Mouse (Mus musculus) mature B cell (primary cell): Measurements from ENCODE around the gene Zfp119b.

ENCODE experiments used
- in situ Hi-C: fragments of 300-500 bp; cut with MboI; formaldehyde crosslinking; loops from 2 replicates; pipeline ENCODE4 v1.14.3; 2019

The Zfp119b gene

GRCm38 (mm10) chr17:55949400-55949799, at the start of gene Zfp119b:
Zfp119b (minus strand) TSS chr17:55949500.
- in situ Hi-C loops = no loop called here

DNA sequence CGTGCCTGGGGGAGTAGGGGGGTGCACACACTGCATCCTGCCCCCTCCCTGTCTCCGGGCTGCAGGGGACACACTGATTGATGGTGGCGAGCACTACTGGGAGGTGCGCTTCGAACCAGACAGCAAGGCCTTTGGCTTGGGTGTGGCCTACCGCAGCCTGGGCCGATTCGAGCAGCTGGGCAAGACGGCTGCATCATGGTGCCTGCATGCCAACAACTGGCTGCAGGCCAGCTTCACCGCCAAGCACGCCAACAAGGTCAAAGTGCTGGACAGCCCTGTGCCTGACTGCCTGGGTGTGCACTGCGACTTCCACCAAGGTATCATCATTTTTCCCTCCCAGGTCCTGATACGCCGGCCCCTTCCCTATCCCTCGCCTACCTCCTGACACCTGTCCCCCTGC, 46.7 kb upstream of the Zfp119b start:
- in situ Hi-C loops = no loop called here

DNA sequence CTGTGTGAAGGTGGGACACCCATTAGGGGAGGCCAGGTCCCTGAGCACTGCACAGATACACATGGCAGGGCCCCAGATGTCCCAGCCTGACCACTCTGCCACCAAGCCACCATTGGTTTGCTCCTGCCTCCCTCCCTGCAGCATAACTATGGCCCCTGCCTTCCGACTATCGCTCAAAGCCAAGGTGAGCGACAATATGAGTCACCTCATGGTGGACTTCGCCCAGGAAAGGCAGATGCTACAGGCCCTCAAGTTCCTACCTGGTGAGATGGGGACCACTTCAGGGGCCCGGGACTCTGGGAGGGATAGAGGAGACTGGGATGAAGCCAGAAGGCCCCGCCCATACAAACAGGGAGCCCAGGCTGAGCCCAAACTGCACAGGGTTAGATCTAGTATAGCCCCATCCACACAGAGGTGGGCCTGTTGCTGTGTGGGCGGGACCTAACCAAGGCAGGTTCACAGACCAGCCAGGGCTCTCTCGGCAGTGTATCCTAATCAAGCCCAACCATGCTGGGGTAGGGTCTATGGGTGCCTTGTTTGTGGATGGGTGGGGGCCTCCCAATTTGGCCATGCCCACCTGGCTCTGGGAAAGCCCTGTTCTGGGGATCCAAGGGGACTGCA, 41.1 kb upstream of the Zfp119b start:
- in situ Hi-C loops = no loop called here

DNA sequence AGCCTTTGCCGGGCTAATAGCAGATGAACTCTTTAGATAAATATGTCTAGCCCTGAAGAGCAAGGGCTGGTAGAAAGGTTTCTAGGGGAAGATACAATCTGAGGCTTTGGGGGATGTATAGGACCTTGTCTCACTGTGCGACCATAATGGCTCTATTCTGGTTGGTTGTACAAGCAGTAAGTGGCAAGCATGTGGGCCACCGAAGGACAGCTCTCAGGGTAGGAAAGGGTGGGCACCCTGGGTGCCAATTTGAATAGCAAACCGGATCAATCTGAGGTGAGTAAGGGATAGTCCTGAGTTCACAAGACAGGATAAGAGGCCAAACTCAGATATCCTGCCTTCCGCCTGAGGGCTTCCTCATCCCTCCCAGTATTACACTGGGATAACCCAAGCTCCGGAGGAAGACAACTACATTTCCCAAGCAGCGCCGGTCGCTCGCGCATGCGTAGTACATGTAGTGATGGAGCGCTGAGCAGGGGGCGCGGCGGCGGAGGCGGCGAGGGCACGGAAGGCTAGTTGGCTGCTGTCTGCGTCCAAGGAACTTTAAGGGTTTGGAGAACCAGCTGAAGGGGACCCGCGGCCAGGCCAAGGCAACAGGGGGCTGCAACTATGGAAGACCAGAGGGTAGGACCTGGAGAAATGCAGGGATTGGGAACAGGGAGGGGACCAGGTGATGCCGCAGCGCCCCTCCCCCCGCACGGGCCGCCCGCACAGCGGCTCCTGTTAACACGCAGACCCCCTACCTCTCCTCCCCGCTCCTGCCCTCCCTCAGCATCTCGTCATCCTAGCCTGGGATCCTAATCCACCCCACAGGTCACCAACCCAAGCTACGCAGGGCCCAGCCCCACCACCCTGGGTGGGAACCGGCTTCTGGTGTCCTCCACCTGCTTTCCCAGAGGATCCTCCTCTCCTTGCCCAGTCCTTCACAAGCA, 37.0 kb upstream of the Zfp119b start, which contains the start of gene Fsd1:
Fsd1 (plus strand) TSS at position 480 of the 932 bp plus-strand sequence.
- in situ Hi-C loops = no loop called here

DNA sequence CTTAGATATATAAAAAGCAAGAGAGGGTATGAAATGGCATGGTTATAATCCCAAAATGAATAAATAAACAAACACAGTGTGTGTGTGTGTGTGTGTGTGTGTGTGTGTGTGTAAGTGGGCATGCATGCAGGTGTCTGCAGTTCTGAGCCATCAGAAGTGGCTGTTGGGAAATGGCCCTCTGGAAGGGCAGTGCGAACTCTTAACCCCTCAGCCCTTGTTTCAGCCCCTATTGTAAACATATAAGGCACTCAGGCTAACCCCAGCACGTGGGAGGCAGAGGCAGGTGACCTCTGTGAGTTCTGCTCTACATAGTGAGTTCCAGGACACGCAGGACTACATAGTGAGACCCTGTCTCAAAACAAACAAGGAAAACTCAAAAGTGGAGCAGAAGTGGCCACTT, 28.0 kb upstream of the Zfp119b start:
- in situ Hi-C loops = no loop called here

GRCm38 (mm10) chr17:55976255-55976862, 27.1 kb upstream of the Zfp119b start:
- in situ Hi-C loops = no loop called here

GRCm38 (mm10) chr17:55971453-55971852, 22.2 kb upstream of the Zfp119b start:
- in situ Hi-C loops = loop anchor here (25.0 kb wide), 1 partner anchor 259 kb away; the partner anchor contains the start of gene Pot1b

DNA sequence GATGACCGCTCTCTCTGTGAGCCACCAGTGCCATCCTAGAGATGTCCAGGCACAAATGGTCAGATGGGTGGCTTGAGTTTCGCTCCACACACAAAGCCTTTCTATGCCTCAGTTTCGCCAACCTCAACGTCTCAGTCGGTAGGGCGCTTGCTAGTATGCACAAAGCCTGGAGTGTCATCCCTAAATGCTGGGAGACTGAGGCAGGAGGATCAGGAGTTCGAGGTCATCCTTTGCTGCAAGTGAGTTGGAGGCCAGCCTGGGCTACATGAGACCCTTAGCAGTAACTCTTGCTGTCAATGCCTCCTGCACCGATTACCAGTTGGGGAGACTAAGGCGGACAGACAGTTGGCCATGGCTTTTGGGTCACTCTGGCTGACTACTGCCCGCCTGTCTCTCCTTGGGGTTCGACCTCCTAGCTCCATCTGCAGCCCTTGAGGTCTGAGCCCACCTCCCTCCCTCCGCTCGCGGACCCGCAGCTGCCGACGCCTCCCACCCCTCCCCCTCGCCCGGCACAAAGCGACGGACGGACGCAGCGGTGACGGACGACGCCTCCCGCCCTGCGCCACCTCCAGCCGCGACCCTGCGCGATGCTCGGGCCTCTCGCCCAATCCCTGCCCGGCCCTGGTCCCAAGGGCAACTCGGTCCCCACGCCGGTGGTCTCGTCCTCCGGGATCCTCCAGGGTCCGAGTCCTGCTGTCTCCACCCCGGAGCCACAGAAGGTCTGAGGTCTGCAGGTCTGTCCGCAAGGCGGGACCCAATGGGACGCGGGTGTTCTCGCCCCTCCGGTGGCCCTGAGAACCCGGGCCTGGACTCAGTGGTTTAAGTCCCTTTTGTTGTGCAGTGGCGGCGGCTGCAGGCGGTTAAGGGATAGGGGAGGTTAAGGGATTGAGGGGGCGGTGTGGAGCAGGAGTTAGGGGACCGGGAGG, 20.9 kb upstream of the Zfp119b start, which contains the start of gene Shd:
Shd (plus strand) TSS at position 502 of the 926 bp plus-strand sequence.
- in situ Hi-C loops = loop anchor here (25.0 kb wide), 1 partner anchor 258 kb away; the partner anchor contains the start of gene Pot1b

GRCm38 (mm10) chr17:55969560-55969959, 20.3 kb upstream of the Zfp119b start:
- in situ Hi-C loops = loop anchor here (25.0 kb wide), 1 partner anchor 257 kb away; the partner anchor contains the start of gene Pot1b

- in situ Hi-C loops = loop anchor here (25.0 kb wide), 1 partner anchor 256 kb away; the partner anchor contains the start of gene Pot1b
Observed at GRCm38 (mm10) chr17:55968210-55968609, 18.9 kb upstream of the Zfp119b start.

DNA sequence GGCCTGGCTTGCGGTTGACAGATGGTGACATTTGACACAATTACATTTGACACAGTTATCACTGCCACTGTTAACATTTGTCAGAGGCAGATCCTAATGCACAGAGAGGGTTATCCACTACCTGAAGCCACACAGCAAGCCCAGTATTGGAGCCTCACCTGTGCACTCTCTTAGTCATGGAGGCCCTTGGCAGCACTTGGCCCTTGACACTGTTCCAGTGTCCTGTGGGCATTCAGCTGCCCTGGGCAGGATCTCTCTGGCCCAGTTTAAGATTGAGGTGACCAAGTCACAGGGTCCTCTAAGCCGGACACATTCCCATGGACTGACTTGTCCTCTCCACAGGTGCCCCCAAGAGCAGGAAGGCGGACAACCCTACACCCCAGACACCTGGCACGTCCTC, 17.9 kb upstream of the Zfp119b start:
- in situ Hi-C loops = loop anchor here (25.0 kb wide), 1 partner anchor 255 kb away; the partner anchor contains the start of gene Pot1b

GRCm38 (mm10) chr17:55964996-55965395, 15.7 kb upstream of the Zfp119b start:
- in situ Hi-C loops = loop anchor here (25.0 kb wide), 1 partner anchor 253 kb away; the partner anchor contains the start of gene Pot1b

GRCm38 (mm10) chr17:55964496-55964895, 15.2 kb upstream of the Zfp119b start:
- in situ Hi-C loops = loop anchor here (25.0 kb wide), 1 partner anchor 252 kb away; the partner anchor contains the start of gene Pot1b

GRCm38 (mm10) chr17:55963171-55963570, 13.9 kb upstream of the Zfp119b start:
- in situ Hi-C loops = loop anchor here (25.0 kb wide), 1 partner anchor 251 kb away; the partner anchor contains the start of gene Pot1b

- in situ Hi-C loops = loop anchor here (25.0 kb wide), 1 partner anchor 249 kb away; the partner anchor contains the start of gene Pot1b
Observed at GRCm38 (mm10) chr17:55961631-55962030, 12.3 kb upstream of the Zfp119b start.

DNA sequence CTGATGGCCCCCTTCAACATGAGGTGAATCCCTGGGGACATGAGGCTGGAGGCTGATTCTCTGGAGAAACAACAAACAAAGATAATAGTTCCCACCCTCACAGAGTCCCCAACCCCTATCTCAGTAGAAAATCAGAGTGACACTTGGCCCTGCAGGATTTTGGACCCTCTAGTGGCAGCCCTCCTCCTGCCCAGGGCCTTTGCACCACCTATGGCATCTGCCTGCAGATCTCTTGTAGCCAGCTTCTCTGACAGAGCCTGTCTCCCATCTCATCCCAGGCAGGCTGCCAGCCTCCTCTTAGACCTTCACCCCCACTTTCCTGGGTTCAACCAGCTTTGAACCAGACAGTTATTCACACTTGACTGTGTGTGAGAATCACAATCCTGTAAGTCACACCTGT, 11.5 kb upstream of the Zfp119b start:
- in situ Hi-C loops = loop anchor here (25.0 kb wide), 1 partner anchor 248 kb away; the partner anchor contains the start of gene Pot1b

DNA sequence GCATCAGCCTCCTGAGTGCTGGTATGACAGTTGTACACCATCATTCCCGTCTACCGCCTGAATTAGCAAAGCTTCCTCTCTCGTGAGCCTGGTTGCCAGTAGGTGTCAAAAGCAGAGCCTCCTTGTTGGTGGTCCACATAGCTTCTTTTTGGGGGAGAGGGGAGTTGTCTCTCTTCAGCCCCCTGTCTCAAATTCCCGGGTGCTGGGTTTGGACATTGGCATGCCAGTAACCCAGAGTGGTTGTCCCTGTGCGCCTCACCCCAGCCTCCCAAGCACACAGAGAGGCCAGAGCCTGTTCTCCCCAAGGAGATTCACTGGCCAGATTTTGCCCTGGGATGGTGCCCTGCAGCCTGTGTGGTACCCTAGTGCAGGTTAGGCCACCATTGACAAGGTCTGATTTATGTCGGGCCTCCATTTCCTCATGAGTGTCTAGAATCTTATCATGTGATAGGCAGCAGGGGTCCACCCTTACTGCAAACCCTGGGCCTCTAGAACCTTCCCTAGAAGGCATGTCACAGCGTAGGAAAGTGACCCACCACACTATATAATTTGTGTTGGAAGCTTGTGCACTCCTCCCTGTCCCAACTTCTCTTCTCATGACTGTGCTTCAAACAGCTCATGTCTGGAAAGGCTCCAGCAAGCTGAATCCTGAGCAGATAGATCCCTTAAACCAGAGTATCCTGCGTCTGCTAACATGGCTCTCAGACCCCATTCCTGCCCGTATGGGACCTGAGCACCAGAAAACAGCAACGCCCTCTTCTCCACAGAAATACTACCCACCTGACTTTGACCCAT, 10.8 kb upstream of the Zfp119b start:
- in situ Hi-C loops = loop anchor here (25.0 kb wide), 1 partner anchor 248 kb away; the partner anchor contains the start of gene Pot1b

GRCm38 (mm10) chr17:55958918-55959728, 9.8 kb upstream of the Zfp119b start, which contains the start of gene Yju2:
Yju2 (plus strand) TSS chr17:55959099.
- in situ Hi-C loops = loop anchor here (25.0 kb wide), 1 partner anchor 247 kb away; the partner anchor contains the start of gene Pot1b

- in situ Hi-C loops = loop anchor here (25.0 kb wide), 1 partner anchor 246 kb away; the partner anchor contains the start of gene Pot1b
Observed at GRCm38 (mm10) chr17:55958584-55958886, 9.2 kb upstream of the Zfp119b start.
